ENCODE assay signal across 17 mouse cellular contexts in the genomic region with DNA sequence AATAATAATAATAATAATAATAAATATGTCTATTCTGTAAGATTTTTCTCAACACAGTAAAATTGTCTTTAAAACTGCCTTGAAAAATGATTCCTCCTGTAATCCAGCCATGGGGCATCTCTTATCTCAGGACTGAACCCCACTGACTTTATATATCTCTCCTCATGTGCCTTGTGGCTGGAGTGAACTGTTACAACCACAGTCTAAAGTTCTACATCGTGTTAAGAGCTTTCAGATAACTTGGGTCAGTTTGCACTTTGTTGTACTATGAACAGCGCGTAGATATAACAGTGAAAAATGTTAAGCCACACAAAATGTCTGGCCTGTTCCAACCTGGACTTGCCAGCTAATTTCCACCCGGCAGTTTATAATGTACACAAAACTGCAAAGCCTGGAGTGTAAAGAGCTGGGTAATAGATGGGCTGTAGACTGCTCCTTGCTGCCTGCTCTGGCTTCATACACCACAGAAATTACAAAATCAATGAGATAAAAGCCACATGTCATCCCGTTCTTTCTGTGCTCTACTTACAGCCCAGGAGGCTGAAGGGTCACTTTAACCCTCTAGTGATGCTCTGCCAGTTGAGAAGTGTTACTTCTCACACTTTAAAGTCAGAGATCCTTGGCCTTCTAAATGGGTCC.
"Had no signal": no experiment of that assay in that cellular context is flagged by ENCODE, and none has a peak within 500 bp of the region (broad histone marks: within the 10 kb centered on the region; RNA-seq: fewer than 3 reads in every experiment).

No protein-coding gene starts in this region.

- H3K27me3 ChIP-seq: kidney, embryonic 15.5 days; liver, embryonic 13.5 days; midbrain, embryonic 12.5 days; midbrain, embryonic 15.5 days; neural tube, embryonic 12.5 days; neural tube, embryonic 15.5 days had no signal

- DNase-seq: kidney, adult 11 months; kidney, adult 8-10 months; kidney, postnatal 10 days; kidney, postnatal 36 days; layer of hippocampus, postnatal 36 days; liver, embryonic 13.5 days; right cerebral cortex, postnatal 14 days; right cerebral cortex, postnatal 4 days; thymus, adult 18-20 months; thymus, postnatal 36 days had no signal

- H3K4me3 ChIP-seq: kidney, embryonic 15.5 days; left cerebral cortex, adult 2 months; liver, embryonic 13.5 days; midbrain, embryonic 12.5 days; midbrain, embryonic 15.5 days; neural tube, embryonic 12.5 days; neural tube, embryonic 15.5 days had no signal

- H3K36me3 ChIP-seq: kidney, embryonic 15.5 days; liver, embryonic 13.5 days; midbrain, embryonic 12.5 days; midbrain, embryonic 15.5 days; neural tube, embryonic 12.5 days; neural tube, embryonic 15.5 days had no signal

- H3K27ac ChIP-seq: kidney, embryonic 15.5 days; left cerebral cortex, adult 2 months; liver, embryonic 13.5 days; macrophage; midbrain, embryonic 12.5 days; midbrain, embryonic 15.5 days; neural tube, embryonic 12.5 days; neural tube, embryonic 15.5 days had no signal

- H3K4me1 ChIP-seq: liver, embryonic 13.5 days; midbrain, embryonic 12.5 days; neural tube, embryonic 12.5 days had no signal

- H3K4me2 ChIP-seq: kidney, embryonic 15.5 days; liver, embryonic 13.5 days; midbrain, embryonic 12.5 days; midbrain, embryonic 15.5 days; neural tube, embryonic 12.5 days; neural tube, embryonic 15.5 days had no signal

- H3K9ac ChIP-seq: kidney, embryonic 15.5 days; liver, embryonic 13.5 days; midbrain, embryonic 12.5 days; midbrain, embryonic 15.5 days; neural tube, embryonic 12.5 days; neural tube, embryonic 15.5 days had no signal

- H3K9me3 ChIP-seq: kidney, embryonic 15.5 days; liver, embryonic 13.5 days; midbrain, embryonic 12.5 days; midbrain, embryonic 15.5 days; neural tube, embryonic 12.5 days; neural tube, embryonic 15.5 days had no signal

- ATAC-seq: midbrain, embryonic 15.5 days had no signal
